Mouse (Mus musculus) neural tube, embryonic 12.5 days (tissue): Measurements from ENCODE around the gene Foxp1. TPM values are rescaled to one million over a fixed set of nuclear protein-coding genes. Genes with fewer than 3 reads are reported as not detected.

Experiments
- ATAC-seq: fragments of 200-750 bp; cut with Nextera tagmentation; 2 replicates; pipeline ENCODE4 v1.8.0; 2017; ENCODE audit warnings: low read depth, mild to moderate bottlenecking, moderate TSS enrichment, moderate library complexity; ENCODE audit not compliant: low FRiP score
- H3K27ac ChIP-seq: fragments of 300-500 bp; sonication (generic); 2 replicates; pipeline ENCODE4 v1.5.1; 2016
- H3K27me3 ChIP-seq: fragments of 300-500 bp; sonication (generic); replicated peaks from 2 replicates; pipeline ENCODE4 v1.6.1; 2016; ENCODE audit warnings: mild to moderate bottlenecking
- H3K36me3 ChIP-seq: fragments of 300-500 bp; sonication (generic); 2 replicates; pipeline ENCODE4 v1.6.1; 2016; ENCODE audit warnings: mild to moderate bottlenecking
- H3K4me1 ChIP-seq: fragments of 300-500 bp; sonication (generic); 2 replicates; pipeline ENCODE4 v1.6.1; 2016
- H3K4me2 ChIP-seq: fragments of 300-500 bp; sonication (generic); replicated peaks from 2 replicates; pipeline ENCODE4 v1.6.1; 2016; ENCODE audit warnings: mild to moderate bottlenecking
- H3K4me3 ChIP-seq: fragments of 300-500 bp; sonication (generic); 2 replicates; pipeline ENCODE4 v1.5.1; 2016
- H3K9ac ChIP-seq: fragments of 300-500 bp; sonication (generic); 2 replicates; pipeline ENCODE4 v1.6.1; 2016; ENCODE audit warnings: mild to moderate bottlenecking
- H3K9me3 ChIP-seq: fragments of 300-500 bp; sonication (generic); 2 replicates; pipeline ENCODE4 v1.6.1; 2016; ENCODE audit warnings: mild to moderate bottlenecking
- WGBS: fragments of 180-500 bp; shearing (Covaris S2); methylation state at CpG from one replicate; pipeline ENCODE4 v1.1.7; 2016; 5-methylcytosine and 5-hydroxymethylcytosine counted together
- microRNA-seq: library from miRNA; unstranded; fragments of <30 nt; microRNA quantifications from one replicate; pipeline ENCODE4, GENCODE M21; 2017
- polyA plus RNA-seq: library from polyadenylated mRNA; unstranded; fragments of >200 nt; fragmentation: Nextera tagmentation; extraction: Ambion mirVana; gene quantifications from 2 replicates; pipeline ENCODE4 v1.2.1, GENCODE M21; 2016

Foxp1 gene
- polyA plus RNA-seq, 1 experiment from 2014 or later: 91.8 TPM

- 70% methylated on average over 8 of the region's 8 CpGs for WGBS
- Histone ChIP-seq H3K27me3 (no peaks in the 10 kb centered on the region), H3K9ac (no peak overlapping the region), H3K9me3 (no peaks in the 10 kb centered on the region), H3K4me3 (no peak overlapping the region), H3K4me1 (peaks cover 31% of the 10 kb centered on the region), H3K27ac (no peak overlapping the region), H3K36me3 (peaks cover 10% of the 10 kb centered on the region; the same call in 1 of the 2 replicates), H3K4me2 (no peak overlapping the region)
- no peak for ATAC-seq
These were observed 594.2 kb downstream of the Foxp1 start for GRCm38 (mm10) chr6:98928365-98928764.

- Histone ChIP-seq H3K27ac (no peak overlapping the region), H3K4me3 (no peak overlapping the region), H3K27me3 (no peaks in the 10 kb centered on the region), H3K9ac (no peak overlapping the region), H3K4me1 (no peaks in the 10 kb centered on the region), H3K36me3 (no peaks in the 10 kb centered on the region), H3K9me3 (no peaks in the 10 kb centered on the region), H3K4me2 (no peak overlapping the region)
- no peak for ATAC-seq
- 95% methylated on average over 6 of the region's 6 CpGs for WGBS
These were observed 621.3 kb downstream of the Foxp1 start for GRCm38 (mm10) chr6:98901259-98901658.

GRCm38 (mm10) chr6:98878208-98878607 is 644.3 kb downstream of the Foxp1 start:
- Histone ChIP-seq H3K9me3 (no peaks in the 10 kb centered on the region), H3K4me2 (no peak overlapping the region), H3K4me3 (no peak overlapping the region), H3K27me3 (no peaks in the 10 kb centered on the region), H3K4me1 (no peaks in the 10 kb centered on the region), H3K36me3 (no peaks in the 10 kb centered on the region), H3K9ac (no peak overlapping the region), H3K27ac (no peak overlapping the region)
- no peak for ATAC-seq
- WGBS: 66% methylated on average over 1 of the region's 1 CpGs

GRCm38 (mm10) chr6:98876401-98876800 is 646.1 kb downstream of the Foxp1 start:
- H3K9ac ChIP-seq: no peak overlapping the region
- no peaks in the 10 kb centered on the region for H3K27me3 ChIP-seq
- H3K9me3 ChIP-seq: no peaks in the 10 kb centered on the region
- H3K36me3 ChIP-seq: no peaks in the 10 kb centered on the region
- no peaks in the 10 kb centered on the region for H3K4me1 ChIP-seq
- no peak overlapping the region for H3K4me2 ChIP-seq
- no peak for ATAC-seq
- 74% methylated on average over 2 of the region's 2 CpGs for WGBS
- no peak overlapping the region for H3K27ac ChIP-seq
- H3K4me3 ChIP-seq: no peak overlapping the region

Small RNAs within 50 kb of the gene (microRNA-seq; reads per million reads assigned to microRNA genes)
- not detected for gene Gm22328
- not detected for gene Gm49348

Other genes starting within 250 kb of the Foxp1 start
- 12.8 and 14.3 TPM in 2 replicates for gene Eif4e3, start 144.1 kb upstream of the Foxp1 start, polyA plus RNA-seq
- gene Gm20696, start 144.1 kb upstream of the Foxp1 start, polyA plus RNA-seq: 3.2 and 4.8 TPM in 2 replicates
- 8.3 and 10.4 TPM in 2 replicates for gene Gpr27, start 170.0 kb upstream of the Foxp1 start, polyA plus RNA-seq
- 0.33 TPM in 1 of 2 replicates, not detected in the other for gene Prok2, start 203.7 kb upstream of the Foxp1 start, polyA plus RNA-seq